Mouse (Mus musculus) intestine, embryonic 15.5 days (tissue): Measurements from ENCODE around the gene Cox17. TPM values are rescaled to one million over a fixed set of nuclear protein-coding genes. Genes with fewer than 3 reads are reported as not detected.
"Not testable (repeated sequence)": the region's sequence is repeated elsewhere in the genome, so short reads cannot be mapped to it uniquely, and the experiment has no call there.

ENCODE experiments used
- ATAC-seq: fragments of 200-750 bp; cut with Nextera tagmentation; 2 replicates; pipeline ENCODE4 v1.8.0; 2017; ENCODE audit warnings: moderate TSS enrichment, moderate library complexity
- H3K27ac ChIP-seq: fragments of 300-500 bp; sonication (generic); 2 replicates; pipeline ENCODE4 v1.5.1; 2015; ENCODE audit warnings: mild to moderate bottlenecking, inconsistent platforms
- H3K27me3 ChIP-seq: fragments of 300-500 bp; sonication (generic); replicated peaks from 2 replicates; pipeline ENCODE4 v1.6.1; 2015; ENCODE audit warnings: inconsistent platforms
- H3K36me3 ChIP-seq: fragments of 300-500 bp; sonication (generic); 2 replicates; pipeline ENCODE4 v1.6.1; 2015; ENCODE audit warnings: inconsistent platforms
- H3K4me1 ChIP-seq: fragments of 300-500 bp; sonication (generic); replicated peaks from 2 replicates; pipeline ENCODE4 v1.6.1; 2015; ENCODE audit warnings: inconsistent platforms
- H3K4me2 ChIP-seq: fragments of 300-500 bp; sonication (generic); replicated peaks from 2 replicates; pipeline ENCODE4 v1.6.1; 2015; ENCODE audit warnings: mild to moderate bottlenecking, inconsistent platforms
- H3K4me3 ChIP-seq: fragments of 300-500 bp; sonication (generic); replicated peaks from 2 replicates; pipeline ENCODE4 v1.5.1; 2015; ENCODE audit warnings: inconsistent platforms
- H3K9ac ChIP-seq: fragments of 300-500 bp; sonication (generic); 2 replicates; pipeline ENCODE4 v1.6.1; 2015; ENCODE audit warnings: inconsistent platforms
- H3K9me3 ChIP-seq: fragments of 300-500 bp; sonication (generic); 2 replicates; pipeline ENCODE4 v1.6.1; 2016; ENCODE audit warnings: inconsistent platforms
- WGBS: fragments of 180-500 bp; shearing (Covaris S2); methylation state at CpG from one replicate; pipeline ENCODE4 v1.1.7; 2015; 5-methylcytosine and 5-hydroxymethylcytosine counted together
- polyA plus RNA-seq: library from polyadenylated mRNA; unstranded; fragments of >200 nt; fragmentation: Nextera tagmentation; extraction: Ambion mirVana; gene quantifications from 2 replicates; pipeline ENCODE4 v1.2.1, GENCODE M21; 2015

Cox17 gene
- polyA plus RNA-seq, 1 experiment from 2014 or later: 233 TPM

- WGBS: 86% methylated on average over 11 of the region's 11 CpGs
- Histone ChIP-seq H3K36me3 (no peaks in the 10 kb centered on the region), H3K27me3 (no peaks in the 10 kb centered on the region), H3K9ac (no peak overlapping the region), H3K4me1 (no peaks in the 10 kb centered on the region), H3K4me2 (no peak overlapping the region), H3K9me3 (no peaks in the 10 kb centered on the region), H3K27ac (no peak overlapping the region), H3K4me3 (no peak overlapping the region)
- no peak for ATAC-seq
Observed at GRCm38 (mm10) chr16:38326778-38327397, 19.9 kb upstream of the Cox17 start.

- Histone ChIP-seq H3K9ac (no peak overlapping the region), H3K9me3 (no peaks in the 10 kb centered on the region), H3K27me3 (no peaks in the 10 kb centered on the region), H3K4me3 (no peak overlapping the region), H3K27ac (no peak overlapping the region), H3K36me3 (no peaks in the 10 kb centered on the region), H3K4me1 (no peaks in the 10 kb centered on the region), H3K4me2 (no peak overlapping the region)
- no peak for ATAC-seq
- 90% methylated on average over 3 of the region's 3 CpGs for WGBS
Observed at GRCm38 (mm10) chr16:38329340-38329739, 17.5 kb upstream of the Cox17 start.

- Histone ChIP-seq H3K4me2 (no peak overlapping the region), H3K9ac (no peak overlapping the region), H3K4me1 (no peaks in the 10 kb centered on the region), H3K27me3 (no peaks in the 10 kb centered on the region), H3K36me3 (no peaks in the 10 kb centered on the region), H3K27ac (no peak overlapping the region), H3K4me3 (no peak overlapping the region), H3K9me3 (no peaks in the 10 kb centered on the region)
- 30% methylated on average over 6 of the region's 6 CpGs for WGBS
- peak; percentile 87 for ATAC-seq
Observed at GRCm38 (mm10) chr16:38334431-38334830, 12.4 kb upstream of the Cox17 start.

GRCm38 (mm10) chr16:38338077-38338476 is 8.7 kb upstream of the Cox17 start:
- H3K27me3 ChIP-seq, H3K27ac ChIP-seq, H3K36me3 ChIP-seq, H3K9me3 ChIP-seq, H3K4me1 ChIP-seq, H3K9ac ChIP-seq, H3K4me3 ChIP-seq, H3K4me2 ChIP-seq, ATAC-seq: not testable (repeated sequence)
- WGBS: 85% methylated on average over 4 of the region's 4 CpGs

- peak; percentile 89 for ATAC-seq
- Histone ChIP-seq H3K4me3 (peak within 1 kb of the TSS; percentile 32), H3K9me3 (no peaks in the 10 kb centered on the region), H3K4me2 (peak within 1 kb of the TSS; percentile 71), H3K36me3 (no peaks in the 10 kb centered on the region), H3K27ac (no peak within 1 kb of the TSS), H3K4me1 (peaks cover 9% of the 10 kb centered on the region), H3K27me3 (no peaks in the 10 kb centered on the region), H3K9ac (no peak within 1 kb of the TSS)
- WGBS: 11% methylated on average over 30 of the region's 30 CpGs
Observed at GRCm38 (mm10) chr16:38341396-38342324, 5.1 kb upstream of the Cox17 start, which contains the start of gene Maats1. Gene Maats1, minus strand, starts transcription at chr16:38342143.

- H3K27ac ChIP-seq: no peak overlapping the region
- H3K36me3 ChIP-seq: no peaks in the 10 kb centered on the region
- WGBS: 78% methylated on average over 3 of the region's 3 CpGs
- no peak overlapping the region for H3K4me2 ChIP-seq
- peaks cover 15% of the 10 kb centered on the region for H3K4me1 ChIP-seq
- H3K27me3 ChIP-seq: no peaks in the 10 kb centered on the region
- no peaks in the 10 kb centered on the region for H3K9me3 ChIP-seq
- H3K9ac ChIP-seq: no peak overlapping the region
- no peak overlapping the region for H3K4me3 ChIP-seq
- peak; percentile 29 for ATAC-seq
Observed at GRCm38 (mm10) chr16:38344941-38345725, 1.7 kb upstream of the Cox17 start.

GRCm38 (mm10) chr16:38347588-38347987 is 797 bp downstream of the Cox17 start:
- no peaks in the 10 kb centered on the region for H3K9me3 ChIP-seq
- peak overlapping the region; percentile 91; the same call in 1 of the 2 replicates for H3K9ac ChIP-seq
- H3K27ac ChIP-seq: no peak overlapping the region
- H3K4me3 ChIP-seq: peak overlapping the region; percentile 84
- H3K4me1 ChIP-seq: peaks cover 8% of the 10 kb centered on the region
- peak overlapping the region; percentile 62 for H3K4me2 ChIP-seq
- no peak for ATAC-seq
- 0 out of 2 replicates have a peak, but pooled peaks cover 5% of the 10 kb centered on the region for H3K36me3 ChIP-seq
- no peaks in the 10 kb centered on the region for H3K27me3 ChIP-seq
- WGBS: 58% methylated on average over 6 of the region's 6 CpGs

GRCm38 (mm10) chr16:38348217-38348761 is 1.5 kb downstream of the Cox17 start:
- Histone ChIP-seq H3K4me1 (peaks cover 8% of the 10 kb centered on the region), H3K27ac (no peak overlapping the region), H3K4me2 (no peak overlapping the region), H3K36me3 (0 out of 2 replicates have a peak, but pooled peaks cover 5% of the 10 kb centered on the region), H3K9ac (peak overlapping the region; percentile 3; the same call in 1 of the 2 replicates), H3K4me3 (no peak overlapping the region), H3K27me3 (no peaks in the 10 kb centered on the region), H3K9me3 (no peaks in the 10 kb centered on the region)
- 84% methylated on average over 9 of the region's 9 CpGs for WGBS
- no peak for ATAC-seq

GRCm38 (mm10) chr16:38349881-38350280 is 3.1 kb downstream of the Cox17 start:
- H3K4me2 ChIP-seq: no peak overlapping the region
- peaks cover 8% of the 10 kb centered on the region; the same call in 1 of the 2 replicates for H3K4me1 ChIP-seq
- H3K9ac ChIP-seq: no peak overlapping the region
- H3K27ac ChIP-seq: peak overlapping the region; percentile 24; the same call in 1 of the 2 replicates
- H3K9me3 ChIP-seq: no peaks in the 10 kb centered on the region
- 0 out of 2 replicates have a peak, but pooled peaks cover 5% of the 10 kb centered on the region for H3K36me3 ChIP-seq
- H3K4me3 ChIP-seq: no peak overlapping the region
- no peak for ATAC-seq
- H3K27me3 ChIP-seq: no peaks in the 10 kb centered on the region
- WGBS: 90% methylated on average over 2 of the region's 2 CpGs

GRCm38 (mm10) chr16:38350361-38350855 is 3.6 kb downstream of the Cox17 start:
- Histone ChIP-seq H3K4me2 (no peak overlapping the region), H3K9me3 (no peaks in the 10 kb centered on the region), H3K9ac (no peak overlapping the region), H3K4me1 (peaks cover 8% of the 10 kb centered on the region; the same call in 1 of the 2 replicates), H3K4me3 (no peak overlapping the region), H3K36me3 (0 out of 2 replicates have a peak, but pooled peaks cover 5% of the 10 kb centered on the region), H3K27me3 (no peaks in the 10 kb centered on the region), H3K27ac (peak overlapping the region; percentile 24)
- 52% methylated on average over 7 of the region's 7 CpGs for WGBS
- ATAC-seq: peak; percentile 70

- Histone ChIP-seq H3K27ac (no peak overlapping the region), H3K4me1 (peaks cover 8% of the 10 kb centered on the region; the same call in 1 of the 2 replicates), H3K9me3 (no peaks in the 10 kb centered on the region), H3K27me3 (no peaks in the 10 kb centered on the region), H3K36me3 (0 out of 2 replicates have a peak, but pooled peaks cover 5% of the 10 kb centered on the region), H3K9ac (no peak overlapping the region), H3K4me2 (no peak overlapping the region), H3K4me3 (no peak overlapping the region)
- ATAC-seq: no peak
- 57% methylated on average over 6 of the region's 6 CpGs for WGBS
Observed at GRCm38 (mm10) chr16:38350939-38351338, 4.1 kb downstream of the Cox17 start.
